In genomic region chr3:116401436-116401835, GRCm38 (mm10) we compare ENCODE assay signal across 23 mouse cellular contexts. TPM values are rescaled to one million over a fixed set of nuclear protein-coding genes. Genes with fewer than 3 reads are reported as not detected.
DNase-seq lines count a peak whose midpoint lies in the region; ATAC-seq and TF ChIP-seq lines count a peak whose summit lies in the region.
"Had no signal": no experiment of that assay in that cellular context is flagged by ENCODE, and none has a peak within 500 bp of the region (broad histone marks: within the 10 kb centered on the region; RNA-seq: fewer than 3 reads in every experiment).

No protein-coding gene starts in this region.

- no peak overlapping the region for H3K9ac ChIP-seq in forebrain, embryonic 14.5 days (ENCODE audit: low read length)
- H3K9ac ChIP-seq: embryonic facial prominence, embryonic 15.5 days; heart, embryonic 15.5 days; hindbrain, embryonic 13.5 days had no signal

- no peak overlapping the region for H3K4me3 ChIP-seq in forebrain, embryonic 10.5 days
- H3K4me3 ChIP-seq in forebrain, embryonic 14.5 days (ENCODE audit: low read depth, low read length) = no peak overlapping the region
- H3K4me3 ChIP-seq: embryonic facial prominence, embryonic 15.5 days; erythroblast, embryonic 14.5 days; heart, embryonic 15.5 days; hindbrain, embryonic 13.5 days had no signal

- no peak overlapping the region for H3K4me2 ChIP-seq in forebrain, embryonic 14.5 days (ENCODE audit: low read length)
- H3K4me2 ChIP-seq: embryonic facial prominence, embryonic 15.5 days; heart, embryonic 15.5 days; hindbrain, embryonic 13.5 days had no signal

- no peak for TF ChIP-seq POLR2A in brain, embryonic 14.5 days (IDR thresholded peaks at IDR 0.05; ENCODE audit: borderline replicate concordance, extremely low read depth, insufficient read depth, insufficient read length, poor library complexity, severe bottlenecking)

- DNase-seq in forebrain, embryonic 10.5 days (ENCODE audit: extremely low spot score, low spot score) = no peak
- no peak for DNase-seq in forebrain, embryonic 14.5 days (ENCODE audit: low spot score)
- DNase-seq in heart, adult 11 months = peak; percentile 66
- DNase-seq in heart, adult 18-20 months = no peak
- peak; percentile 14 for DNase-seq in brain, embryonic 14.5 days (ENCODE audit: low read depth)
- DNase-seq in urinary bladder, postnatal 14 days (ENCODE audit: low spot score) = no peak
- DNase-seq: adrenal gland, adult 8-10 months; adrenal gland, postnatal 36 days; B cell, adult 2 months; cerebellum, adult 11 months; cerebellum, adult 8-10 months; cerebellum, postnatal 14 days; embryo, embryonic 11 days; heart, postnatal 14 days; kidney, adult 11 months had no signal

- no peaks in the 10 kb centered on the region for H3K9me3 ChIP-seq in forebrain, embryonic 10.5 days
- H3K9me3 ChIP-seq in forebrain, embryonic 14.5 days (replicated peaks; ENCODE audit: control insufficient read depth, low read length) = no peaks in the 10 kb centered on the region
- H3K9me3 ChIP-seq: embryonic facial prominence, embryonic 15.5 days; G1E; heart, embryonic 15.5 days; hindbrain, embryonic 13.5 days had no signal

- no peak for TF ChIP-seq CTCF in brain, embryonic 14.5 days (IDR thresholded peaks at IDR 0.05; ENCODE audit: borderline replicate concordance, extremely low read depth, insufficient read depth, insufficient read length)

- peak overlapping the region; percentile 30; the same call in 1 of the 2 replicates for H3K27ac ChIP-seq in forebrain, embryonic 10.5 days
- H3K27ac ChIP-seq in forebrain, embryonic 14.5 days (ENCODE audit: low read depth, low read length) = no peak overlapping the region
- H3K27ac ChIP-seq: embryonic facial prominence, embryonic 15.5 days; heart, embryonic 15.5 days; hindbrain, embryonic 13.5 days; hindbrain, postnatal 0 days had no signal

- H3K27me3 ChIP-seq in forebrain, embryonic 10.5 days (ENCODE audit: poor library complexity, severe bottlenecking) = no peaks in the 10 kb centered on the region
- no peaks in the 10 kb centered on the region for H3K27me3 ChIP-seq in forebrain, embryonic 14.5 days (replicated peaks; ENCODE audit: control insufficient read depth, insufficient read depth, low read length)
- H3K27me3 ChIP-seq: embryonic facial prominence, embryonic 15.5 days; heart, embryonic 15.5 days; hindbrain, embryonic 13.5 days had no signal

- no peak for ATAC-seq in forebrain, embryonic 14.5 days
- peak; percentile 19; the same call in 1 of the 2 replicates for ATAC-seq in megakaryocyte progenitor cell, adult 5-6 weeks (replicated peaks; ENCODE audit: poor library complexity)
- ATAC-seq: CD4-positive, CD25-positive, alpha-beta regulatory T cell, adult 4 months; hindbrain, postnatal 0 days had no signal

- 86% methylated on average over 11 of the region's 11 CpGs for WGBS in forebrain, embryonic 10.5 days
- 70% methylated on average over 11 of the region's 11 CpGs for WGBS in forebrain, embryonic 14.5 days

- H3K4me1 ChIP-seq in forebrain, embryonic 10.5 days = peaks cover 67% of the 10 kb centered on the region
- H3K4me1 ChIP-seq in forebrain, embryonic 14.5 days (ENCODE audit: control insufficient read depth, insufficient read depth, low read length) = peaks cover 32% of the 10 kb centered on the region
- H3K4me1 ChIP-seq: heart, embryonic 15.5 days had no signal

- H3K36me3 ChIP-seq in forebrain, embryonic 10.5 days (replicated peaks) = peaks cover 44% of the 10 kb centered on the region
- H3K36me3 ChIP-seq in forebrain, embryonic 14.5 days (ENCODE audit: control insufficient read depth, insufficient read depth, low read length) = 0 out of 2 replicates have a peak, but pooled peaks cover 3% of the 10 kb centered on the region
- H3K36me3 ChIP-seq: embryonic facial prominence, embryonic 15.5 days; heart, embryonic 15.5 days; hindbrain, embryonic 13.5 days had no signal

RNA-seq across cellular contexts. Expression of gene Cdc14a, which starts 22.4 kb away (rescaled TPM):
- 19.7 and 19.8 TPM in 2 replicates for polyA plus RNA-seq in forebrain, embryonic 10.5 days (2016; fragmentation: Nextera tagmentation; extraction: Ambion mirVana)
- polyA plus RNA-seq in forebrain, embryonic 14.5 days (2014; fragmentation: Nextera tagmentation; extraction: Ambion mirVana) = 7.4 and 7.7 TPM in 2 replicates
- total RNA-seq in heart, adult 18-20 months (2021) = 1 to 10 TPM; 2.6 to 3.9 TPM
- polyA plus RNA-seq in brain, embryonic 14.5 days (2012; rRNA removed) = 6.5 and 8.5 TPM in 2 replicates
- 26.7 and 28.5 TPM in 2 replicates for total RNA-seq in megakaryocyte progenitor cell, adult 5-6 weeks (2015)
- total RNA-seq in megakaryocyte progenitor cell, adult 5-6 weeks (2017) = 25.9 and 30.7 TPM in 2 replicates

Comparison
In these comparisons a context has a peak if more than half of its experiments do, and no peak if none do; other contexts are left out.
1. DNase-seq: peak in heart, adult 11 months (single experiment) and brain, embryonic 14.5 days (single experiment); none in forebrain, embryonic 10.5 days (single experiment), forebrain, embryonic 14.5 days (single experiment), heart, adult 18-20 months (0 of 2) and urinary bladder, postnatal 14 days (single experiment).